Mouse (Mus musculus) layer of hippocampus, adult 18-20 months (tissue): ENCODE measurements around the gene Olfr630. TPM values are rescaled to one million over a fixed set of nuclear protein-coding genes. Genes with fewer than 3 reads are reported as not detected.
"Not testable (repeated sequence)": the region's sequence is repeated elsewhere in the genome, so short reads cannot be mapped to it uniquely, and the experiment has no call there.

ENCODE experiments used
- DNase-seq, 2 experiments: peaks; one replicate each; pipeline ENCODE4 v3.0.0; 2022; ENCODE audit warnings: low spot score in 2 of 2
- long read RNA-seq: library from polyadenylated mRNA; stranded (forward); transcript quantifications from one replicate; pipeline ENCODE4 v2.0.0, GENCODE M21; 2021
- total RNA-seq, 2 experiments: library from RNA; stranded (reverse); gene quantifications; 2 replicates each; pipeline ENCODE4 v1.2.3; 2021

Gene Olfr630
- total RNA-seq: not detected
- long read RNA-seq: 0 reads

DNA sequence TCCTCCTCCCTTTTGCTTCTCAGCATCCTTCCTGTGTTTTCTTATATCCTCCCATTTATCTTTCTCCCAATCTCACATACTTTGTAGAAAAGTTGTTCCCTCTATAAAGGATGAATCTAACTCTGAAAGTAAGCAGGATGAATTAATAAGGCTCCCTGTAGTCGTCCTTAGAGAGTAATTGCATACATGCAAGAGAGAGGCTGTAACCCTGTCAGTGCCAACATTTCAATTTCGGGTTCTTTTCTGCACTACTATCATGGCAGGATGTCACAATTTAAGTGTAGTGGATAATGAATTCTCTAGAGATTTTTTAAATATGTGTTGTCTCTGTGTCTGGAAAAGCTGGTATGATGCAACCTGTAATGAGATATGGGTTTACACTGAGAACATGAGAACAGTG, at the start of gene Olfr630:
Gene Olfr630 (minus strand): TSS at position 101 of the 400 bp plus-strand sequence.
- no peak for DNase-seq

DNA sequence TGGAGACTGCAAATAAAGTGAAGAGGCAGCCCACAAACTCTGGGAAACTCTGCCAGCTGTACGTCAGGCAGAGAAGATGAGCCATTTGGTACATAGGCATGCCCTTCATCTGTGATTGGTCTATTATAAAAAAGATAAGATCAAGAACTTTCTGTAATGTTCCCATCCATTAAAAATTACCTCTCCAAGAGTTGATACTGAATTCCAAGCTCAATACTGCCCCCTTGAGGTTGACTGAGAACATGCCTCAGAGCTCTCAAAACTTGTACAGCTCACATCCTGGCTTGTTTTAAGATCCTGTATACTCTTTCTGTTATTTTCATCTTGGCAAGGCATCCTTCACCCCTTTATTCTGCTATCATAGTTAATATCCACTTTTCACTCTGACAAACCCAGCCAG, 49.7 kb upstream of the Olfr630 start:
- peak; percentile 5 to 55 for DNase-seq

DNA sequence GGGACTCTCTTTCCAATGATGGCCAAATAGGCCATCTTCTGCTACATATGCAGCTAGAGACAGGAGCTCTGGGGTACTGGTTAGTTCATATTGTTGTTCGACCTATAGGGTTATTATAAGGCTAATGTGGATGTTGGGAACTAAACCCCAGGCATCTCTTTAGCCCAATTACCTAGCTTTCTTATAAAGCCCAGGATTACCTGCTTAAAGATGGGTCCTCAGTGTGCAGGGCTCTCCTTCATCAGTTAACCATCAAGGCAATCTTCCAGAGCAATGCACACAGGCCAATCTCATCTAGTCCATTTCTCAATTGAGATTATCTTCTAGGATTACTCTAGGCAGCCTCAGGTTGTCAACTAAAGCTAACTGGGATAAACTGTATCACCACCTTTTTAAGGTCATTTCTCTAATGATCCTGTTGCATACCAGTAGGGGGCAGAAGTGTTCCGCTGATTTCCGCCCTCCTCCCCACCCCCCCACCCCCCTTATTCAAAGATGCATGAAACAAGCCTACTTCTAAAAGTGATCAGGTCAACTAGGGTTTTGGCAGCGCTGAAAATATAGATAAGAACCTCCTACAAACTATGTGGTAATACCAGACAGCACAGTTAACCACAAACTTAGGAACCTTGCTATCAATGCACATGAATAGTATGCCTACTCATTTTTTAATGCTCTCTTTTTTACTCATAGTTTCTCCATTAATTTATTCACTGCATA, 35.7 kb upstream of the Olfr630 start:
- no peak for DNase-seq

GRCm38 (mm10) chr7:103791721-103792120, 34.6 kb upstream of the Olfr630 start, which contains the start of gene Olfr67:
Gene Olfr67 (minus strand): TSS chr7:103791821.
- no peak for DNase-seq

- DNase-seq: no peak
Observed at GRCm38 (mm10) chr7:103779598-103779997, 22.5 kb upstream of the Olfr630 start, which contains the start of gene Olfr68. Gene Olfr68 (minus strand): TSS chr7:103779698.

- DNase-seq: not testable (repeated sequence)
Observed at GRCm38 (mm10) chr7:103777652-103778051, 20.5 kb upstream of the Olfr630 start.

GRCm38 (mm10) chr7:103771494-103771893, 14.4 kb upstream of the Olfr630 start, which contains the start of gene Olfr69:
Gene Olfr69 (minus strand): TSS chr7:103771594.
- no peak for DNase-seq

- not testable (repeated sequence) for DNase-seq
Observed at GRCm38 (mm10) chr7:103767687-103768086, 10.6 kb upstream of the Olfr630 start.

DNA sequence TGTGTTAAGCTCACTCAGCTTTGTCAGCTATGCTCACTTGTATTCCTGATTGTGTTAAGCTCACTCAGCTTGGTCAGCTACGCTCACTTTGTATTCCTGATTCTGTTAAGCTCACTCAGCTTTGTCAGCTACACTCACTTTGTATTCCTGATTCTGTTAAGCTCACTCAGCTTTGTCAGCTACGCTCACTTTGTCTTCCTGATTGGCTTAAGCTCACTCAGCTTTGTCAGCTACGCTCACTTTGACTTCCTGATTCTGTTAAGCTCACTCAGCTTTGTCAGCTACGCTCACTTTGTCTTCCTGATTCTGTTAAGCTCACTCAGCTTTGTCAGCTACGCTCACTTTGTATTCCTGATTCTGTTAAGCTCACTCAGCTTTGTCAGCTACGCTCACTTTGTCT, 5.1 kb upstream of the Olfr630 start:
- DNase-seq: not testable (repeated sequence)

DNA sequence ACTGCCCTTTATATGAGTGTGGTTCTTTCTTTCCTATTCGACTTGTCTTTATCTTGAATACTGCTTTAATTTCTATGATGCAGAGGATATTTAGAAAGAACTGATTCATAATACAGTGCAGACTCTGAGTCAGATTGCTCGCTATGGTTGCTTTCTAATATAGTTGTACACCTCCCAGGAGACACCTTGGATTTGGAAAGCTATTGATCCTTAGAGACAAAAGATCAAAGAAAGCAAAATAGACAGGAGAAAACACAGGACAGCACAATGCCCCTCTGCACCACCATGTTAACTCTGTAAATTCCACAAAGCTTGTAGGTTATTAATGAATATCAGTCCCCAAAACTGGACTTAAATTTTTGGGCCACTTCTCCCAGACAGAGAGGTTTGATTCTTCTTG, 12.3 kb downstream of the Olfr630 start, which contains the start of gene Olfr629:
Gene Olfr629 (minus strand): TSS at position 101 of the 400 bp plus-strand sequence.
- no peak for DNase-seq

DNA sequence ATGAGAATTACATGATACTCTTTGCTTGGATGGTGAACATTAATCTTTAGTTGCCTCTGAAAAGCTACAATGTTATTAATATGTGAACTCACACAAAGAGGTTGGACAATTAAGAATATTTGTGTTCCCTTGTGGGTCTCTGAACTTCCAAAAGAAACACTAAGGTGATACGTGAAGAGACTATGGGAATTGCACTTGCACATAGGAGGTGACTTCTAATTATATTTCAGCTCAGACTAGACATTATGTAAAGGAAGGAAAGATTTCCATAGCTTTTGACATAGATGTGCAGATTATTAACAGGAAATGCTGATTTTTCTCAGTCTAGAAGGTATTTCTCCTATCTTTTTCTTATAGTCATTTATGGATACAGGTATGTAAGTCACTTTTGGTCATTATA, 27.1 kb downstream of the Olfr630 start, which contains the start of gene Olfr628:
Gene Olfr628 (plus strand): TSS at position 301 of the 400 bp plus-strand sequence.
- no peak for DNase-seq

GRCm38 (mm10) chr7:103716398-103716797, 40.7 kb downstream of the Olfr630 start:
- DNase-seq: peak; percentile 12 to 55

- no peak for DNase-seq
Observed at GRCm38 (mm10) chr7:103714371-103714770, 42.8 kb downstream of the Olfr630 start, which contains the start of gene Olfr243. Gene Olfr243 (plus strand): TSS chr7:103714671.

DNA sequence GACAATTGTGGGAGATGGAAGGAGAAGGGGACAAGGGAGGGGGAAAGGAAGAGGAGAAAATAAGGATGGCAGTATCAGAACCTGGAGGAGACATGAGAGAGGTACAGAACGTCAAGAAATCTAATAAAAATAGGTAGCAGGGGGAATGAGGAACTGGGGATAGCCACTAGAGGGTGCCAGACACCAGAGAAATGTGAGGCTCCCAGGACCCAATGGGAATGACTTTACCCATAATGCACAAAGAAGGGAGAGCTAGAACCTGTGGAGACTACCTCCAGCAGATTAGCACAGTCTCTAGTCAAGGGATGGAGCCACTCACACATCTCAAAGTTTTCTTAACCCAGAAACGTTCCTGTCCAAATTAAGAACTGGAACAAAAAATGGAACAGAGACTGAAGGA, 45.1 kb downstream of the Olfr630 start:
- DNase-seq: no peak

Other genes starting within 250 kb of the Olfr630 start
- gene Olfr610, start 245.2 kb downstream of the Olfr630 start, total RNA-seq: not detected
- gene Olfr611, start 236.5 kb downstream of the Olfr630 start, total RNA-seq: not detected
- not detected for gene Olfr612, start 214.6 kb downstream of the Olfr630 start, total RNA-seq
- not detected for gene Olfr613, start 209.3 kb downstream of the Olfr630 start, total RNA-seq
- gene Olfr615, start 201.3 kb downstream of the Olfr630 start, total RNA-seq: not detected
- gene Olfr616, start 188.2 kb downstream of the Olfr630 start, total RNA-seq: not detected
- not detected for gene Olfr617, start 184.3 kb downstream of the Olfr630 start, total RNA-seq
- gene Olfr618, start 167.2 kb downstream of the Olfr630 start, total RNA-seq: not detected
- gene Olfr619, start 156.8 kb downstream of the Olfr630 start, total RNA-seq: not detected
- not detected for gene Olfr620, start 144.8 kb downstream of the Olfr630 start, total RNA-seq
- not detected for gene Olfr622, start 114.6 kb downstream of the Olfr630 start, total RNA-seq
- gene Olfr623, start 93.6 kb downstream of the Olfr630 start, total RNA-seq: not detected
- gene Olfr624, start 86.1 kb downstream of the Olfr630 start, total RNA-seq: under 1 TPM in 1 of 2 experiments, not detected in 1; 0.05 TPM
- not detected for gene Olfr625-ps1, start 74.6 kb downstream of the Olfr630 start, total RNA-seq
- gene Olfr243, start 42.7 kb downstream of the Olfr630 start, total RNA-seq: not detected
- not detected for gene Olfr628, start 27.0 kb downstream of the Olfr630 start, total RNA-seq
- not detected for gene Olfr629, start 12.4 kb downstream of the Olfr630 start, total RNA-seq
- gene Olfr69, start 14.3 kb upstream of the Olfr630 start, total RNA-seq: not detected
- not detected for gene Olfr68, start 22.4 kb upstream of the Olfr630 start, total RNA-seq
- not detected for gene Olfr67, start 34.5 kb upstream of the Olfr630 start, total RNA-seq
- gene Hbb-bt, start 56.7 kb upstream of the Olfr630 start, total RNA-seq: 10 to 100 TPM; 26.0 to 31.8 TPM
- gene Hbb-bs, start 70.8 kb upstream of the Olfr630 start, total RNA-seq: 100 to 1,000 TPM; 267 to 283 TPM
- not detected for gene Hbb-bh2, start 83.2 kb upstream of the Olfr630 start, total RNA-seq
- gene Hbb-bh1, start 85.8 kb upstream of the Olfr630 start, total RNA-seq: not detected
- gene Hbb-y, start 95.9 kb upstream of the Olfr630 start, total RNA-seq: not detected
- not detected for gene Olfr66, start 128.9 kb upstream of the Olfr630 start, total RNA-seq
- gene Olfr64, start 137.2 kb upstream of the Olfr630 start, total RNA-seq: not detected
- not detected for gene Olfr65, start 146.2 kb upstream of the Olfr630 start, total RNA-seq
- gene Olfr631, start 171.5 kb upstream of the Olfr630 start, total RNA-seq: not detected
- gene Olfr632, start 177.0 kb upstream of the Olfr630 start, total RNA-seq: not detected
- gene Olfr633, start 187.1 kb upstream of the Olfr630 start, total RNA-seq: not detected
- under 1 TPM in 1 of 2 experiments, not detected in 1; 0.05 TPM for gene Olfr635, start 213.8 kb upstream of the Olfr630 start, total RNA-seq
- gene Olfr638, start 241.4 kb upstream of the Olfr630 start, total RNA-seq: not detected